Mouse (Mus musculus) left cerebral cortex, adult 11 months (tissue): ENCODE results near the gene Ascl4.

Experiments used
- DNase-seq: peaks from one replicate; pipeline ENCODE4 v3.0.0; 2022; ENCODE audit warnings: low spot score

The Ascl4 gene

GRCm38 (mm10) chr10:85927676-85928445, at the start of gene Ascl4:
Gene Ascl4, plus strand, starts transcription at chr10:85927681.
- DNase-seq: no peak

GRCm38 (mm10) chr10:85879886-85880486, 47.5 kb upstream of the Ascl4 start:
- no peak for DNase-seq

- peak; percentile 97 for DNase-seq
Measured at GRCm38 (mm10) chr10:85916498-85917309, 10.8 kb upstream of the Ascl4 start, which contains the start of gene Prdm4. Gene Prdm4, minus strand, starts transcription at chr10:85917142.

- DNase-seq: peak; percentile 63
Measured at GRCm38 (mm10) chr10:85928499-85929207, 1.2 kb downstream of the Ascl4 start.

- no peak for DNase-seq
Measured at GRCm38 (mm10) chr10:85929208-85929591, 1.7 kb downstream of the Ascl4 start.

- no peak for DNase-seq
Measured at GRCm38 (mm10) chr10:85929962-85930361, 2.5 kb downstream of the Ascl4 start.

- no peak for DNase-seq
Measured at GRCm38 (mm10) chr10:85936280-85936965, 8.9 kb downstream of the Ascl4 start.

- no peak for DNase-seq
Measured at GRCm38 (mm10) chr10:85948483-85949196, 21.2 kb downstream of the Ascl4 start.

GRCm38 (mm10) chr10:85951765-85952443, 24.4 kb downstream of the Ascl4 start:
- no peak for DNase-seq

- no peak for DNase-seq
Measured at GRCm38 (mm10) chr10:85953401-85953800, 25.9 kb downstream of the Ascl4 start.

GRCm38 (mm10) chr10:85954429-85954828, 26.9 kb downstream of the Ascl4 start:
- DNase-seq: no peak

- DNase-seq: no peak
Measured at GRCm38 (mm10) chr10:85956871-85957419, 29.5 kb downstream of the Ascl4 start.

- peak; percentile 86 for DNase-seq
Measured at GRCm38 (mm10) chr10:85957464-85957950, 30.0 kb downstream of the Ascl4 start, which contains the start of gene Rtcb. Gene Rtcb, minus strand, starts transcription at chr10:85957823.

GRCm38 (mm10) chr10:85962897-85963296, 35.4 kb downstream of the Ascl4 start:
- no peak for DNase-seq

- no peak for DNase-seq
Measured at GRCm38 (mm10) chr10:85964316-85964715, 36.8 kb downstream of the Ascl4 start.

- no peak for DNase-seq
Measured at GRCm38 (mm10) chr10:85966476-85966875, 39.0 kb downstream of the Ascl4 start.

GRCm38 (mm10) chr10:85967411-85968156, 40.1 kb downstream of the Ascl4 start:
- no peak for DNase-seq

GRCm38 (mm10) chr10:85968157-85968634, 40.7 kb downstream of the Ascl4 start:
- DNase-seq: peak; percentile 66

- no peak for DNase-seq
Measured at GRCm38 (mm10) chr10:85968731-85969130, 41.2 kb downstream of the Ascl4 start.
